Mouse (Mus musculus) adrenal gland, adult (tissue): ENCODE results near the gene Col18a1.

Source experiments
- DNase-seq, 2 experiments: peaks; one replicate each; pipeline ENCODE4 v3.0.0; 2022 to 2023; ENCODE audit warnings: low spot score in 1 of 2; ENCODE audit not compliant: inconsistent age in 2 of 2

The Col18a1 gene

DNA sequence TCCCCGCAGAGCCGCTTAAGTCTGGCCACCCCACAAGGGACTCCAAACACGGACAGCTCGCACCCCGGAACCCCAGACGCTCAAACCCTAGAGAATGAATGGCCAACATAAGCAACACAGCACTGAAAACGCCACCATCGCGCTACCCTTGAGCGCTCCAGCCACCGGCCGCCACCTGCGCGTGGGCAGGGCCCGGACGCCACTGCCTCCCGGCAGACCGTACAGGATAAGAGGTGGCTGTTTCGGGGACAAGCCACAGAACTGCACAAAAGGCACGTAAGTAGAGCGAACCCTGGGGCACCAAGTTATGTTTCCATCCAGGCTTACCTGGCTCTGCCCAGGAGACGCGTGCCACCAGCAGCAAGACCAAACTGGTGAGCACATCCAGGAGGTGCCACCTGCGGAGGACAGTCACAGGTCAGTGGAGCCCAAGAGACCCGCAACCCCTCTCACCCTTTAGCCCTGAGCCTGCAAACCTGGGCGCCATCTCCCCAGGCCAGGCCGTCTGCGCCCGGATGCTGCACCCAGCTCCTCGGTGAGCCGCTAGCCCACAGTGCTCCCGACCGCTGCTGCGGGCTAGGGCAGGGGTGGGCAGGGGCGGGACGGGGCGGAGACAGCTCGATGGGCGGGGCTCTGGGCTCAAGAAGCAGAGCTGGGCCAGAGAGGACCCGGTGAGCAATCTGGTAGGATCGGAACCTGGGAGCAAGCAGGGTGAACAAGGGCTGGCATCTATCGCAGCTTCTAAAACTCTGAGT is at the start of gene Col18a1:
Col18a1 (minus strand) TSS at position 586 of the 755 bp plus-strand sequence.
- DNase-seq: peak; percentile 69 to 88

DNA sequence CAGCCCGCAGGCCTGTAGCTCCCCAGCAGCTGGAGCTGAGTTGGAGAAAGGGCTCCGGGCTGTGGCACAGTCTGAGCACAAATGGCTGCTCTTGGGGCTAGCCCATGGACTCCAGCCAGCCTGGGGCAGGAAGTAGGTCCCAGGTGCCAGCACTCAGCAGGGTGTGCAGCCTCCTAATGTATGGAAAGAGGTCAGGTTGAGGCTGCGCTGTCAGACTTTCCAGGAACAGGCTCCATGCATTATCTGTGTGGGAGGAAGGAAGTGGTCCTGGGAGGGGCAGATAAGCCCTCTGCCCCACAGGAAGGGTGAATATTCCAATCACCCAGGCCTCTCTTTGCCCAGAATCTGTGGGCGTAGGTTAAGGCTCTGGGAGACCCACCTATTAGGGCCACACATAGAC is 49.3 kb upstream of the Col18a1 start:
- no peak for DNase-seq

DNA sequence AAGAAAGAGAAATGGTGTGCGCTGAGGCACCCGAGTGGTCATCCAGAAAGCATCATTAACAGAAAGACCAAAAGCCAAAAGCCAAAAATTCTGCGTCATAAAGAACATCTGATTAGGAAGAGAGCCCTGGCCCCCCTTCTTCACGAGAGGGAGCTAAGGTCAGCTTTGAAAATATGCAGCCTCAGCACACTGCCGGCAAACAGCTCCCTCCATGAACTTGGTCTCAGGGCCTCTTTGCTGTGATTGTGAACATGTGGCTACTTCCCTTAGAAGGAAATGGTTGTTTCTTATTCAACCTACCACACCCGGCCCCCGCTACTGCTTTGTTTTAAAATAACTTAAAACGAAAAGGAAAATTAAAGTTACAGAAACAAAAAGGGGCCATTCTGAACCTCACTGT is 48.2 kb upstream of the Col18a1 start:
- peak; percentile 52 to 64 for DNase-seq

DNA sequence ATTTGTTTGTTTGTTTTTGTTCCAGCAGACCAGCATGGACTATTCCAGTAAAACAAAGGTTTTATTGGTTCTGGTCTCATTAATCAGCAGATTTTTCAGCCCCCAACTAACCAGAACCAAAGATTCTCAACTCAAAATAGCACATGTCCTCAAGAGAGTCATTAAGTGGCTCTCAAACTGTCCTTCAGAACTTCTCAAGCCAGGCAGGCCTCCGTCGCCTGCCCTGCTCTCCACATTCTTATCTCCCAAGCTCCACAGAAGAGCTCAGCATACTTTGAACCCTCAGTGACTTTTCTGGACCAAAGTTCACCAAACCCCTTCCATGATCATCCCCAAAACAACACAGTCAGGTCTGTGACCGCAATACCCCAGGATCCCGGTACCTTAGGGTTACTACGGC is 47.1 kb upstream of the Col18a1 start:
- no peak for DNase-seq

DNA sequence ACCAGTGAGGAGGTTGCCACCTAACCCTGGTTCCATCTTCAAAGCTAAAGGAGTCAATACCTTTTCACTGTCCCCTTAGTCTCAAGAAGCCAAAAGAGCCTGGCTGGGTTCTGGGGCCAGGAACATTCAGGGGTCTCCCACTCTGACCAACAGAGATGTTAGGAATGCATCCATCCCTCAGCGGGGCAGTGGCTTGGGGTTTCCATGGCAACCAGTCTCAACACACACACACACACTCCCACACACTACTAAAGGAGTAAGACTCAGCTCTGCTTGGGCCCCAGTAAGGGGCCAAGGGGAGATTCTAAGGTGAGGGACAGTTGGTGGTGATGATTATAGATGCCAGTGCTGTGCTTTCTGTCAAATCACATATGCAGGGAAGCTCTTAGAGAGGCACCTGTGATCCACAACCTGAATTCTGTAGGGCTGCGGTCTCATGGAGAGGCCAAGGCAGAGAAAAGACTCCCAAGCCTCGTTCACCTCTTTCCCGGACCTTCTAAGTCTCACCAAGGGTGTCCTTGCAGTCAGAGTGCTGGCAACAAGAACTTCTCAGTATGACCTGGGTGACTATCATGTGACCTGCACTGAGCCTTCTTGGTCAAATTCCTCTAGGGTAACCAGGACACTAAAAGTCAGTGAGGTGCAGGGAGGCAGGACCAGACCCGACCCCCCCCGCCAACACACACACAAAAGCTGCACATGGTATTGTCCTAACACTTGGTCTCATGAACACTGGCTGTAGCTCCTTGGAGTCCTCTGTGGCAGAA is 46.2 kb upstream of the Col18a1 start:
- no peak for DNase-seq

DNA sequence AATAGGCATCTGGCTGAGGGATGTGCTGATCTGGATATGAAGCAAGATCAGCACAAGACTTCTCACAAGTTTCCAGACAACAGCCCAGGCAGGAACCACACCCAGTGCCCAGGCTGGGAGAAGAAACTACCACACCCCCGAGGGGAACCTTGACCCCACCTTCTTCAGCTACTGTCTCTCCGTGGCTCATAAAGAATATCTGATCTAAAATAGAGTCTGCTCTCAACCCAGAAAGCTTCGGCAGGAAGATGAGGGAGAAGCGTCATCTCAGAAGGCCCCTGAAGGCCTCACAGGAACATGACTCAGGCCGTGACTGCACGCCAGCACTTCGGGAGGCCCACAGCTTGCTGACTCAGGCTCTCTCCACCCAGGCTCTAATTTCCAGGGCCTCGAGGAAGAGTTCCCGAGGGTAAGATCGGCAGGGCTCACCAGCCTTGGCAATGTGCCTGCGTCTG is 44.8 kb upstream of the Col18a1 start:
- DNase-seq: peak; percentile 91 to 93

DNA sequence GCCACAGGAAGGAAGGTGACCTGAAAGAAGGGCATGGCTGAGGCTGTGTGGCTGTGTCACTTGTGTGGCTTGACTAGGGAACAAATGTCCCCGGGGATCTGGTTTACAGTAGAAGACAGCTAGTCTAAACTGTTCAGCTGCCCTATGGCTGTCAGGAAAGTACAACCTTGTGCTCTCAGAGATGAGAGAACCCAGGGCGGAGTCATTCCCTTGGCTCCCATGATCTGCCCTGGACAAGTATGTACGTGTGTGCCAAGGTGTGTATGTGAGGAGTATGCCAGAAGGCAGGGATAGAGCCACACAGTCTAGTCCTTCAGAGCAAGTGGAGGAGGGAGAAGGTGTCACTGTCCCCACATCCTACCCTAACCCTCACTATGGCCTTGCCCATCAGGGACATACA is 44.3 kb upstream of the Col18a1 start:
- peak in 1 of 2 experiments; percentile 48 for DNase-seq

DNA sequence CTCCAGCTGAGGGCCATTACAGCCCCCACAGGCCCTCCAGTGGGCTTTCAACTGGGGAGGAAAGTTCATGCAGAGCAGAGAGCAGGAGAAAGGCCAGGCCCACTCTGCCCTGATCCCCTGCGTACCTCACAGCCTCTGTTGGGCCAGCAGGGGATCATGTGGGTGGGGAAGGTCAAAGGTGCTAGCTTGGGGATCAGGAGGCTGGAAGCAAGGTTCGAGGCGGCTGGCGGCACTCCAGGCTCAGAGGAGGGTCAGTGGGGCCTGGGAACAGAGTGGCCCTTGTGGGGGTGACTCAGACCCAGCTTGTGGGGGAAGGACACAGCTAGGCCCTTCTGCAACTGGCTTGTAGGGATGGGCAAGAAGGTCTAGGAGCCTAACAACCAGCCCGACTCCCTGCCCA is 42.9 kb upstream of the Col18a1 start:
- DNase-seq: peak; percentile 44 to 85

DNA sequence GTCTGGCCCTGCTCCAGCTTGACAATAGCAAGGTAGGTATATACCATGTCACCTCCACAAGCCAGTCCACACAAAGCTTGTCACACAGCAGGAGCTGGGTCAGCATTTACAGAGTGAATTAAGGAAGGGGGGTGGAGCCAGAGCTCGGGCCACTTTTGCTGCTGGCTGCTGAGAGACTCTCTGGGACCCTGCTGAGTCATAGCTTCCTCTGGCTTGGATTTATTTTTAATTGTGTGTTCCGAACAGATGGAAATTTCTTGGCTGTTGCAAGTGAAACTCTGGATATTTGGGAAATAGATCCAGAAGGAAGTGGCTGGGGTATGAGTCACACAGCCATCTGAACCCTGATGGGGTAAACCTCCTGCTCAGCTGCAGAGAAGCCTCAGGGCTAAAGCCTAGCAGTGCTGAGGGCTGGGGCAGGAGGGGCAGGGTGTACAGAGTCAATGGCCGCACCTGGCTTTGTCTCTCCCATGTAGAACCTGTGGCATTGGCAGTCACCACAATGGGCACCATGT is 40.3 kb upstream of the Col18a1 start:
- DNase-seq: peak; percentile 73 to 87

DNA sequence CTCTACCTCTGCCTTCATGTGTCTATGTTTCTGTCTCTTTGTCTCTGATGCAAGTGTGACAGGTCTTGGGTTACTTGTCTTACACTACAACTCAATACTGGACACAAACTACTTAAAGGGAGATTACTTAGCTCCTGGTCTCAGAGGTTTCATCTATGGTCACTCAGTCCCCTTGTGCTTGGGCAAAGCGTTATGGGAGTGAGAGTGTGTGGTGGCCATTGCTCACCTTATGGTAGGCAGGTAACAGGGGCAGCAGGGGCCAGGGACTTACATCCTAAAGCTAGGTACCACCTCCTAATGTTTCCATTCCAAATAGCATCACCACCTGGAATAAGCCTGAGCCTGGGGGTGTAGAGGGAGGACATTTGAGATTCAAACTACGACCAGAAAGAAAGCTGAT is 39.8 kb upstream of the Col18a1 start:
- no peak for DNase-seq

DNA sequence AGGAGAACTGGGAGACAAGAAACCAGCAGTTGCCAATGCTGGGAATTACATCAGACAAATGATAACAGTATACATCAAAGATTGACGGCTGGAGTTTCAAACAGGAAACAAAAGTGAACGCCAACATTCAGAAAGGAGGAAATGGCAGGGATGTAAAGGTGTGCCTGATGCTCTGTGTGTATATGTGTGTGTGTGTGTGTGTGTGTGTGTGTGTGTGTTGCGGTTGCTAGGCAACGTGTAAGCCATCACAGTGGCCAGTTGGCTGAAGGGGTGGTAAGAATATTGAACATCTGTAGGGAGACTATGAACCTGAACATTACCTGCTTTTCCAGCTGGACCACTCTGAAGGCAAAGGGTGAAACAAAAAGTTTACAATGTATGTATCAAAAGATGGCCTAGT is 37.6 kb upstream of the Col18a1 start:
- DNase-seq: no peak

DNA sequence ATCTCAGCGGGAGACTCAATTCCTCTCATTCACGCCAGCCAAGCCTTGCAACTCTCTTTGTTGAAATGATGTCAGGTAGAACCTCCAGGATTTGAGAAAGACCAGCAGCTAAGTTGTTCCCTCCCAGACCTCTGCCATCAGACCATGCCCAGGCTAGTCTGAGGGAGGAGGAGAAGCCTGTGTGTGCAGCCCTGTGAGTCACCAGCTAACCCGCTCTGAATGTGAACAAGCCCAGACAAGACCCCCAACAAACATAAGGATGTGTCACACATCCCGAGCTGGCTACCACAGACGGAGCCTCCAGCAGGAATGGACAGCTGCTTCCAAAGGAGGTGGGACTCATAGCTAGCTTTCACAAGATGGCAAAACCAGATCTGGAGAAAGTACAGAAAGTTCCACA is 35.6 kb upstream of the Col18a1 start:
- no peak for DNase-seq

DNA sequence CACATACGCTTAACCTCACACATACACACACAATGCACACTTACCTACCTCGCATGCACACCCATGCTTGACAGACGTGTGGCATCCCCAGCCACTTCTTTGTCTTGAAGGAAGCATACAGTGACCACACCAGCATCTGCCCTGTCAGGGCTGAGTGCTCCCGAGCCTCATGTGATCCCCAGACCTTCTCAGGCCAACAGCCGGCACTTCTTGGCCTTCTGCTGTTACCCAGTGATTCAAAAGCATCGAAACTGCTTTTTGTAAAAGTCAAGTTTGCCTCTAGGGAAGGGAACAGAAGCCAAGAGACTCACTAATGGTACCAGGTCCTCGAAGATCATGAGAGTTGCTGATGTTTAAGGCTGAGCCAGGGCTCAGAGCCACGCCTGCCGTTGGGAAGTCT is 33.9 kb upstream of the Col18a1 start:
- no peak for DNase-seq

DNA sequence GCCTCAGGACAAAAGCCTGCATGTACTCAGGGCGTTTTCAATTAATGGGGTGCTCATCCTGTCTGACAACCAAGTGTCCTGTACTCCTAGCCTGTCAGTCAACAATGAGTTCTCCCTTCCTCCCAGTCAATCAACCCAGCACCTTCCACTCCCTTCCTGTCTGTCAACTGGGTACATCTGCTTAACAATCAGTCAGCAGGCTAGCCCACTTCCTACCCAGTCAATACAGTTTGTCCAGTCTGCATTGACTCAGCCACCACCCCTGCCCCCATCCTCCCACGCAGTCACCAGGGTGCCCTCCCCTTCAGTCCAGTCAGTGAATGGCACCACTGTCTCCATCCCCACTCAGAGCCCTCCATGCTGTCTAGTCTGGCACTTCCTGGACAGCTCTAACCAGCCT is 32.9 kb upstream of the Col18a1 start:
- DNase-seq: no peak

DNA sequence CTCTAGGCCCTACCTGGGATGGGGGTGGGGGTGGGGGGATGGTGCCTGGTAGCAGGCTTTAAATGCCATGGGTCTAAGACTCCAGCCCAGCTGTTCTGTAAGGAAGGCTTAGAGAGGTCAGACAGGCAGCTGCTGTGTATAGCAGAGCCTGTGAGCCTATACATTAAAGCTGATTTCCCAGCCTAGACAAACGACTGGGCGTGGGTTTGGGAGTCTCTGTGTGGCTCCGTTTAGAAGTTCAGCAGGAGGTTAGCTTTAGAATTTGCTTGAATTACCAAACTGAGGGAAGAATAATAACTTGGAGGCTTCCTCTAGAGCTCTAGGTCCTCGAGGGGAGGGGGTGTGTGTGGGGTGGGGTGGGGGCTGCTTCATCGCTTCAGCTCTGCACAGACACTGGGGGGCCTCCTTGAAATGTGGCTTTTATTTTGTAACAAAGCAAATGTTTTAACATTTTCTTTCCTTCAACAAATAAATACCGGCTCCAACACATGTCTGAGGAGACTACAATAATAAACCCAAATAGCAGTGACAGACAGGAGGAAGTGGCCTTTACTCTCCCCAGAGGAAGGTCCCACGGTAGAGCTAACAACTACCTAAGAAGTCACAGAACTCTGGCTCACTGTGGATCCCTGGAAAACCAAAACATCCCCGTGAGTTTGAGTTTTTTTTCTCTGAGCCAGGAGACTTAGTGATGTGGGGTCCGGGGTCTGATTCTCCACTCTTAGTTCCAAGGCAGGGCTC is 31.3 kb upstream of the Col18a1 start:
- no peak for DNase-seq

DNA sequence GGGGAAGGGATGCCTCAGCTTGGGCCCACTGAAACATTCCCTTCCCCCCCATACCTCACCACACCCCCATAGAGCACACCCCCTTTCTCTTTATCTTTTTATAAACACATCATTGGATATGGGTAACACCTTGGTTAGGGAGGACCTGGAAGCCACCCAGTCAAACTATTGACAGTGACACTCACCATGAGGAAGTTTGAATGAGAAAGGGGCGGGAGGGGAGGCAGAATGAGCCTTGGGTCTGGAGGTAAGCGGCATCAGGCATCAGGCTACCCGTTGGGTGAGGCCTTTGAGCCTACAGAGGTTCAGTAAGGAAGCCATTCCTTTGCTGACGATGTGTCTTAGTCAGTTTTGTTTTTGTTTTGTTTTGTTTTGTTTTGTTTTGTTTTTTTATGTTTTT is 30.3 kb upstream of the Col18a1 start:
- DNase-seq: no peak

DNA sequence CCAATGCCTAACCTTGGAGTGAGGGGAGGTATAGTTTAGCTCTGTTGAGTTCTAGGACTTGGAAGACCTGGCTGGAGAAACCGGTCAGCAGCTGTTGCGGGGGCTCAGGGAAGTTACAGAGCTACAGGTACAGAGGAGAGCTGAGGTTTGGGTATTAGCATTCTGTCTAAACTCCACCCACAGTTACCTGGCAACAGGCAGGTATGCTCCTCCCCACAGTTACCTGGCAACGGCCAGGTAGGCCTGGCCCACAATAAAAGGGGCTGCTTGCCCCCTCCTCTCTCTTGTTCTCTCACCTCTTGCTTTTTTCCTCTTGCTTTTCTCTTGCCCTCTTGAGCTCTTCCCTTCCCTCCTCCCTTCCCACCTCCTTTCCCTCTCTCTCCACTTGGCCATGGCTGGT is 29.8 kb upstream of the Col18a1 start:
- DNase-seq: no peak

DNA sequence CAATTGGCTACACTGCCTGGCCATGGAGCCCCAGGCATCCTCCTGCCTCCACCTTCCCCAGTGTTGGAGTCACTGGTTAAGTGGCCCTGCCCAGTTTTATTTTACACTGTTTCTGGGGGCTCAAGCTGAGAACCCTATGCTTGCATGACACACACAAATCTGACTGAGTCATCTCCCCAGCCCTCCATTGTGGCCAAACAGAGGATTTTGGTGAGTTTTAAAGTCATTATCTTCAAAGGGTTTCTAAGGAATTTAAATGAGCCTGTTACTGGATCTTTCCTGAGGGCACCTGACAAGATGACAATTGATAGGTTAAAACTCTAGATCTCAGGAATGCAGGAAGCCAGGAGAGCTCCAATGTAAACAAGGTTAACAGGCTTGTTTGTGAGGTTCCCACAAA is 27.1 kb upstream of the Col18a1 start:
- DNase-seq: no peak

DNA sequence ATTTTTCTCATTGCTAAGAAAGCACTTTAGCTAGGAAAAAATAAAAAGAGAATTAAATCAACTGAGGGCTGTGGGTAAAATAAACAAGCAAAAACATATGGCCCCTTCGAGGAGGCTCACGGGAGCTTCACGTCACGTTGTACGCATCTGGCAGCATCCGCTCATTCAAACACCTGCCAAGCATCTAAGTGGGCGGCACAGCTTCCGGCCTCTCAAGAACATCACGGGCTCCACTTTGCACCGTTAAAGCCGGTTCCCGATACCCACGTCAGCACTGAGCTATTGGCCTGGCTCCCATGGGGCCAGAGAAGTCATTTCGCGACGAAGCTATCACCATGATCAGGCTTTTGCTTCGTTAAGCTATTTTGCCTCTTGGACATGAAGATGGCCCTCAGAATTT is 26.4 kb upstream of the Col18a1 start:
- DNase-seq: no peak

DNA sequence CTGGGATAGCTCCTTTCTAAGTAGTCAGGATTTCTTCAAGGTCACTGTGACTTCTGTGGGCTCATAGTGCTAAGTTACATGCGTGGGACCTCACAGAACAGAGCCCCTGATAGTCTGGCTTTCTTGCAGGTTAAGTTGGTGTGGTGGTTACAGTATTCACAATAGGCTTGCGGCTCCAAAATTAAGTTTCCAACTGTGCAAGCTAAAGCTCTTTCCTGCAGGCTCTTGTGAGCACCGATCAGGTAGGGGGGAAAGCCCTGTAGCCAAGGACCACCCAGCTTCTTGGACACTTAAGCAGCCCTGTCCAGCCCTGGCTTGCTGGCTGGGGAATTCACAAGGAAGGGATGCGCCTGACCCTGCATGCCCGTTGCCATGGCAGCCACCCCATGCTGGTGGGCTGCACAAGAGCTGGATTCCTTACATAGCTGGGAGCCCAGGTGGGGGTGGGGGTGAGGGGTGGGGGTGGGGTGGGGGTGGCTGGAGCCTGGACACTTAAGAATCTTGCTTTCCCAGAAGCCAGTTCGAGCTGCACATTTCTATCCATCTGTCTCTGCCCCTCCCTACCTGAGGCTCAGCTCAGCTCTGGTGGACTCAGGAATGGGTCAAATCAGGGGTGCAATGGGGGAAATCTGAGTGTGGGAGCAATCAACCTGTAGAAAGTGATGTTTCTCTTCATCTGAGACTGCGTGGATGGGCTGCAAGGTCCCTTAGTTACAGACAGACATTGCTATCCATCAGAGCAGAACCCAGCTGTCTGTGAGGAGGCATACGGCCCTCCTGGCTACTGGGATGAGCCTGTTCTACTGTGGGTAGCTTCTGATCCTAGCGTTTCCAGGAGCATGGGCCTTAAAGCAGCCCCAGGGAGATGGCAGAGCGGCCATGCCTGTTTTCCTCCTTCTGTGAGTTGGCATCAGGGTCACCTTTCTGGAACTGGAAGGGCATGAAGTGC is 24.9 kb upstream of the Col18a1 start:
- no peak for DNase-seq
